Mouse (Mus musculus) liver, embryonic 11.5 days (tissue): ENCODE results near the gene Hormad1. TPM values are rescaled to one million over a fixed set of nuclear protein-coding genes. Genes with fewer than 3 reads are reported as not detected.

Source experiments
- ATAC-seq: fragments of 200-750 bp; cut with Nextera tagmentation; replicated peaks from 2 replicates; pipeline ENCODE4 v1.8.0; 2017; ENCODE audit warnings: moderate number of reproducible peaks, mild to moderate bottlenecking, moderate TSS enrichment, moderate library complexity; ENCODE audit not compliant: low FRiP score
- DNase-seq: peaks from one replicate; pipeline ENCODE4 v3.0.0-alpha.2; 2017; ENCODE audit warnings: low spot score
- H3K27ac ChIP-seq: fragments of 300-500 bp; sonication (generic); 2 replicates; pipeline ENCODE4 v1.5.1; 2014; ENCODE audit warnings: mild to moderate bottlenecking, low read depth, low read length, control low read depth
- H3K27me3 ChIP-seq: fragments of 300-500 bp; sonication (generic); replicated peaks from 2 replicates; pipeline ENCODE4 v1.6.1; 2014; ENCODE audit warnings: low read length, mixed read lengths; ENCODE audit not compliant: control insufficient read depth, insufficient read depth
- H3K36me3 ChIP-seq: fragments of 300-500 bp; sonication (generic); 2 replicates; pipeline ENCODE4 v1.6.1; 2014; ENCODE audit warnings: mild to moderate bottlenecking, low read length, moderate library complexity, mixed read lengths; ENCODE audit not compliant: control insufficient read depth, insufficient read depth
- H3K4me1 ChIP-seq: fragments of 300-500 bp; sonication (generic); replicated peaks from 2 replicates; pipeline ENCODE4 v1.6.1; 2014; ENCODE audit warnings: low read length, mixed read lengths; ENCODE audit not compliant: control insufficient read depth, insufficient read depth
- H3K4me2 ChIP-seq: fragments of 300-500 bp; sonication (generic); 2 replicates; pipeline ENCODE4 v1.6.1; 2014; ENCODE audit warnings: mild to moderate bottlenecking, control low read depth, moderate library complexity
- H3K4me3 ChIP-seq: fragments of 300-500 bp; sonication (generic); 2 replicates; pipeline ENCODE4 v1.5.1; 2014; ENCODE audit warnings: low read depth, low read length, control low read depth
- H3K9ac ChIP-seq: fragments of 300-500 bp; sonication (generic); 2 replicates; pipeline ENCODE4 v1.6.1; 2014; ENCODE audit warnings: low read depth, low read length, control low read depth
- H3K9me3 ChIP-seq: fragments of 300-500 bp; sonication (generic); 2 replicates; pipeline ENCODE4 v1.6.1; 2016; ENCODE audit warnings: low read length, inconsistent platforms, mixed read lengths; ENCODE audit not compliant: control insufficient read depth
- WGBS: fragments of 180-500 bp; shearing (Covaris S2); extraction: QIAGEN DNeasy Blood & Tissue Kit; methylation state at CpG from one replicate; pipeline ENCODE4 v1.1.7; 2014; 5-methylcytosine and 5-hydroxymethylcytosine counted together
- polyA plus RNA-seq: library from polyadenylated mRNA; unstranded; fragments of >200 nt; fragmentation: Nextera tagmentation; extraction: Ambion mirVana; gene quantifications from 2 replicates; pipeline ENCODE4 v1.2.1, GENCODE M21; 2014

Gene Hormad1
- 0.13 and 0.23 TPM in 2 replicates for polyA plus RNA-seq

DNA sequence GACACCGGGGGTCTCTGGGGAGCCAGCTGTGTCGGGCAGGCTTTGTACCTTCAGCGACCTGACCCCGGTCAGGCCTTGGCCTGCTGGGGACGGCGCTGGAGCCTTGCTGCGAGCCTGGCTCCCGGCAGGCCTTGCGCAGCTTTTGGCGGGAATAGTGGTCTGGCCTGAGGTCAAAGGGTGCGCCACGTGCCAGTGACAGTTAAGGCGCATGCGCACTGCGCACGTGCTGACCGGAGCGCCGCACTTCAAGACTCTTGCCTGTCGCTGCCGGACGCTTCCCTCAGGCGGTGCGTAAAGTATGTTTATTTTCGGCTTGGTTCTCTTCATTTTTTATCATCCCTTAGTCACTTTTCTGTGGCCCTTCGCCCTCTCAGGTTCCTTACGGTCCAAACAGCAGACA, at the start of gene Hormad1:
Hormad1 (plus strand) TSS at position 241 of the 400 bp plus-strand sequence.
- Histone ChIP-seq H3K27ac (no peak within 1 kb of the TSS), H3K4me2 (no peak within 1 kb of the TSS), H3K4me1 (no peaks in the 10 kb centered on the region), H3K27me3 (no peaks in the 10 kb centered on the region), H3K9me3 (no peaks in the 10 kb centered on the region), H3K36me3 (no peaks in the 10 kb centered on the region), H3K9ac (no peak within 1 kb of the TSS), H3K4me3 (no peak within 1 kb of the TSS)
- 88% methylated on average over 27 of the region's 27 CpGs for WGBS
- ATAC-seq: no peak
- DNase-seq: no peak

DNA sequence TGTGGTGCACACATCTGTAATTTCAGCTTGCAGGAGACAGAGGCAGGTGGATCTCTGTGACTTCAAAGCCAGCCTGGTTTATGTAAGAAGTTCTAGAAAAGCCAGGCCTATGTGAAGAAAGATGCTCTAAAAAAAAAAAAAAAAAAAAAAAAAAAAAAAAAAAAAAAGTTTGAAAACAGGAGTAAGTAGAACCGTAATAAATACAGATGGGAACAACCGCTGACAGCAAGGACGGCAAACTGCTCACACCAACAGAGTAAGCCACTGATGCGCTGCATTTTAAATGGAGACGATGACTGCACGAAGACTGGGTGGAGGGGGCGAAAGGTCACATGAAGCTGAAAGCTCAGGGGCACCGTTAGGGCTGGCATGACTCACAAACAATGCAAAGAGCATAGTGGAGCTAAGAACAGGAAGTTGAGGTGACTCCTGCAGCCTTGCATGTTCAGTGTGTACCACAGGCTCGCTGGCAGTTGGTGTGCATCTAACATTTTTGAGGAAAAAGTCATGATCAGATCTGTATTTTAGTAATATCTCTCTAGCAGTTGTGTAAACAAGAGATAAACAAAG, 47.8 kb upstream of the Hormad1 start:
- H3K9me3 ChIP-seq: no peaks in the 10 kb centered on the region
- H3K36me3 ChIP-seq: no peaks in the 10 kb centered on the region
- WGBS: 72% methylated on average over 9 of the region's 9 CpGs
- peaks cover 9% of the 10 kb centered on the region for H3K4me1 ChIP-seq
- H3K27ac ChIP-seq: no peak overlapping the region
- DNase-seq: no peak
- H3K4me2 ChIP-seq: no peak overlapping the region
- no peak overlapping the region for H3K4me3 ChIP-seq
- no peaks in the 10 kb centered on the region for H3K27me3 ChIP-seq
- H3K9ac ChIP-seq: no peak overlapping the region
- no peak for ATAC-seq

DNA sequence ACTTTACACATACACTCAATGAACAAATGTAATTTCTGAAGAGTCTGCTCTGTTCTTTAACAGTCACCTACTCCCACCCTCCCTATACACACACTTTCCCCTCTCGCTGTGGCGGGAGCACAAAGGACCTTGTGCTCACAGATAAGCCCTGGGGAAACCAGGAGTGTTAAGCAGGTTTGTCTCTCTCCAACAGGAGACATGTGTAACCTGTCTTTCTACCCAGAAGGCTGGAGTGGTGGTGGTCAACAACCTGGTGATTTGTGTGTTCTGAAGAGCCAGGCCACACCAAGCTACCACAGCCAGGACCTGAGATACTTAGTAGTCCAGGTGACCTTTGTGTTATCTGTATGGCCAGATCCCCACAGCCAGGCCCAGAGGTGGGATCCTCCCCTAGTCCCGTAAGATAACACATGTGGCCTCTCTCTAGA, 42.8 kb upstream of the Hormad1 start:
- H3K4me1 ChIP-seq: peaks cover 36% of the 10 kb centered on the region
- H3K9ac ChIP-seq: peak overlapping the region; percentile 4; the same call in 1 of the 2 replicates
- WGBS: 33% methylated on average over 3 of the region's 3 CpGs
- H3K9me3 ChIP-seq: no peaks in the 10 kb centered on the region
- H3K27ac ChIP-seq: peak overlapping the region; percentile 77
- H3K4me3 ChIP-seq: no peak overlapping the region
- no peaks in the 10 kb centered on the region for H3K27me3 ChIP-seq
- no peaks in the 10 kb centered on the region for H3K36me3 ChIP-seq
- DNase-seq (peak; percentile 46), ATAC-seq (peak; percentile 85)
- H3K4me2 ChIP-seq: peak overlapping the region; percentile 52

DNA sequence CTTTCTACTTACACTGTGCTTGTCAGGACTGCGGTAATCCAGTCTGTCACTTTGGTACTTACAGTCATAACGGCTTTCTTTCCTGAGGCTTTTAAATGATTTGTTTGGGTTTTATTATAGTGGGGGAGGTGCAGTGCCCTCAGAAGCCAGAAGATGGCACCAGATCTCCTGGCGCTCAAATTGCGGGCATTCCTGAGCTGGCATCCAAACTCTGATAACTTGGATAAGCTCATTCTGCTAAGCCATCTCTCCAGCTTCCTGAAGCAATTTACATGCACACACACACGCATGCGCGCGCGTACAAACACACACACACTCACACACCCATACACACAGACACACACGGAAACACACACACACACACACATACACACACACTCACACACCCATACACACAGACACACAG, 42.0 kb upstream of the Hormad1 start:
- 28% methylated on average over 10 of the region's 10 CpGs for WGBS
- no peak overlapping the region for H3K4me3 ChIP-seq
- H3K9me3 ChIP-seq: no peaks in the 10 kb centered on the region
- H3K27ac ChIP-seq: peak overlapping the region; percentile 77
- ATAC-seq (peak; percentile 27), DNase-seq (peak; percentile 65)
- peaks cover 36% of the 10 kb centered on the region for H3K4me1 ChIP-seq
- peak overlapping the region; percentile 52 for H3K4me2 ChIP-seq
- peak overlapping the region; percentile 8; the same call in 1 of the 2 replicates for H3K9ac ChIP-seq
- H3K27me3 ChIP-seq: no peaks in the 10 kb centered on the region
- no peaks in the 10 kb centered on the region for H3K36me3 ChIP-seq

DNA sequence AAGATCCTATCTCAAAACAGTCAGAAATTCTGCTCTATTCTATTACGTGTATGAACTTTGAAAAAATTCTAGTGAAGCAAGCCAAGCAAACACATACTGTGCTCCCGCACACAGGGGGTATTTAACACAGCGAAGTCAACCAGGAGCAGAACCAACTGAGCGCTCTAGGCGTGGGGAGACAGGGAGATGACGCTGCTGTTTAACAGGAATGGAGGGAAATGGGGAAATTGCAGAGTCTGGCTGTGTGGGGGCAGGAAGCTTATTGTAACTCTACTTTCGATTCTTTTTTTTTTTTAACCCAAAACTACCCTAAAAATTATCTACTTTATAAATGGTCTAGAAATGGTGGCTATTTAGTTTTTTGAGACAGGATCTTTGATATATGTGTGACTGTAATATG, 40.6 kb upstream of the Hormad1 start:
- 0 out of 2 replicates have a peak, but pooled peaks have one; percentile 8 for ATAC-seq
- Histone ChIP-seq H3K27ac (peak overlapping the region; percentile 61), H3K9ac (peak overlapping the region; percentile 37; the same call in 1 of the 2 replicates), H3K4me2 (peak overlapping the region; percentile 21; the same call in 1 of the 2 replicates), H3K4me1 (peaks cover 42% of the 10 kb centered on the region), H3K27me3 (no peaks in the 10 kb centered on the region), H3K9me3 (no peaks in the 10 kb centered on the region), H3K4me3 (no peak overlapping the region), H3K36me3 (no peaks in the 10 kb centered on the region)
- 59% methylated on average over 7 of the region's 7 CpGs for WGBS
- DNase-seq: no peak

DNA sequence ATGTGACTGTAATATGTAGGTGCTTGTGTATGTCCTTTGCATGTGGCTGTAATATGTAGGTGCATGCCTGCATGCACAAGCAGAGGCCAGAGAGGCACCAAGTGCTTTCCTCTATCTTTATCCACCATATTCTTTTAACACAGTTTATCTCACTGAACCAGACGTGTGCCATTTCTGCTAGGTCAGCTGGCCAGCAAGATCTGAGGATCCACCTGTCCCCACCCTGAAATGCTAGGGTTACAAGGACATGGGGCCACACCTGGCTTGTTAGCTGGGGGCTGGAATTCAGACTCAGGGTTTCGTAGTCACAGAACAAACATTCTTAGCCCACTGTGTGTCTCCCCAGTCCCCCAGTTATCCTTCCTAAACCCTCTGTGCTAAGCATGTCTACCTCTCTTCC, 40.2 kb upstream of the Hormad1 start:
- DNase-seq (peak; percentile 51), ATAC-seq (peak; percentile 84)
- Histone ChIP-seq H3K27me3 (no peaks in the 10 kb centered on the region), H3K27ac (peak overlapping the region; percentile 61), H3K36me3 (no peaks in the 10 kb centered on the region), H3K4me1 (peaks cover 42% of the 10 kb centered on the region), H3K4me3 (no peak overlapping the region), H3K9ac (peak overlapping the region; percentile 37; the same call in 1 of the 2 replicates), H3K9me3 (no peaks in the 10 kb centered on the region), H3K4me2 (peak overlapping the region; percentile 21)
- 35% methylated on average over 2 of the region's 2 CpGs for WGBS

DNA sequence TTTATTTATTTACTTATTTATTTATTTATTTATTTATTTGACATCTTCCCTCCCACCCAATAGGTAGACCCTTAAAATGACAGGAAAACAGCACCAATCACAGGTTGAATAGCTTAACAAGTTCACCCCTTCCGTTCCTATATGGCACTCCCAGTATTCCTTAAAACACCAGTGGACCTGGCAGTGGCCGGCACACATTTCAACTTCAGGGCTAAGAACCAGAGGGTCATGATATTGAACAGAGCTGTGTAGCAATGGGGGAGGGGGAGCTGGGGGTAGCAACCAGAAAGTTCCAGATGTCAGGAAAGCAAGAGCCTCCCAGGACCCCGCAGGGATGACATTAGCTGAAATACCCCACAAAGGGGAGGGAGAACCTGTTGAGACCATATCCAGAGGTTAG, 39.4 kb upstream of the Hormad1 start:
- Histone ChIP-seq H3K4me2 (no peak overlapping the region), H3K4me1 (peaks cover 42% of the 10 kb centered on the region), H3K9me3 (no peaks in the 10 kb centered on the region), H3K9ac (no peak overlapping the region), H3K27me3 (no peaks in the 10 kb centered on the region), H3K36me3 (no peaks in the 10 kb centered on the region), H3K4me3 (no peak overlapping the region), H3K27ac (peak overlapping the region; percentile 58)
- 86% methylated on average over 3 of the region's 3 CpGs for WGBS
- ATAC-seq (no peak), DNase-seq (no peak)

DNA sequence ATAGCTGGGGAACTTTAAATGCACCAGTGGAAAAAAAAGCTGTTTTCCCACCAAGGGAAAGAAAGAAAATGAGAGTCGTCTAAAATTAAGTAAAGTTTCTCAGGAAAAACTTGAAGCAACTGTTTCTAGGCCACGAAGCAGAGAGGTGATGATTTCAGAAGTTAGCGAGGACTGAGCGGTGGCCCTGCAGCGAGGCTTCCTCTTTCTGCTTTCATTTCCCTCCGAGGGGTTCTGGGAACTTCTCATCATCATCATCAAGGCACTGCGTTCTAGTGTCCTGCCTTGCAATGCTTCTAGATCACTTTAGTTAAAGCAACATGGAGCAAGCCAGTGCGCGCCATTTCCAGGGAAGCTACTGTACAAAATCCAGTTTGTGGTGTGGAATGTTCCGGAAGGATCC, 38.3 kb upstream of the Hormad1 start:
- H3K27ac ChIP-seq: peak overlapping the region; percentile 53
- H3K4me1 ChIP-seq: peaks cover 38% of the 10 kb centered on the region
- no peak overlapping the region for H3K9ac ChIP-seq
- ATAC-seq (no peak), DNase-seq (no peak)
- no peak overlapping the region for H3K4me3 ChIP-seq
- no peaks in the 10 kb centered on the region for H3K27me3 ChIP-seq
- no peaks in the 10 kb centered on the region for H3K9me3 ChIP-seq
- 65% methylated on average over 10 of the region's 10 CpGs for WGBS
- H3K4me2 ChIP-seq: no peak overlapping the region
- H3K36me3 ChIP-seq: no peaks in the 10 kb centered on the region

DNA sequence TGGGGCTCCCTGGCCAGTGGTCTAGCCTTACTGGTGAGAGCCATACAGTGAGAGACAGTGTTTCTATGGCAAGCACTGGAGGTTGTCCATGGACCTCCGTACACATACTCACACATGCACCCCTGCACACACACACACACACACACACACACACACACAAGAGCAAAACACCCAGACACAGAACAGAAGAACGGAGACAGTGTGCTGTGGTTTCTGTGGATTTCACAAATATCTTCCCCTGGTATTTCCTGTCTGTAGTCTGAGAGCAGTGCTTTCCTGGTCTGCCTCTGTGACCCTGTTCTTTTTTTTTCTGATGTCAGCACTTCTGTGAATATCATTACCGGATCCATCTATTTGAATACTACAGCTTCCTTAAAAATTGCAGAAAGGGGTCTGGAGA, 35.8 kb upstream of the Hormad1 start:
- no peak overlapping the region for H3K4me2 ChIP-seq
- no peaks in the 10 kb centered on the region for H3K9me3 ChIP-seq
- no peak for ATAC-seq
- H3K9ac ChIP-seq: no peak overlapping the region
- 38% methylated on average over 3 of the region's 3 CpGs for WGBS
- peaks cover 22% of the 10 kb centered on the region for H3K4me1 ChIP-seq
- no peaks in the 10 kb centered on the region for H3K27me3 ChIP-seq
- H3K27ac ChIP-seq: peak overlapping the region; percentile 58
- no peak overlapping the region for H3K4me3 ChIP-seq
- no peaks in the 10 kb centered on the region for H3K36me3 ChIP-seq
- DNase-seq: no peak
